Mouse (Mus musculus): ENCODE measurements around the gene Atf6. TPM values are rescaled to one million over a fixed set of nuclear protein-coding genes. Genes with fewer than 3 reads are reported as not detected.

Gene Atf6
- total RNA-seq, 1 experiment = 33.2 TPM

- no peak overlapping the region for H3K4me3 ChIP-seq (ENCODE audit: insufficient read depth in 1 of 2, low read depth in 1 of 2, low read length in 2 of 2, poor library complexity in 1 of 2, severe bottlenecking in 1 of 2)
- no peak overlapping the region for H3K27ac ChIP-seq (ENCODE audit: insufficient read depth, low read depth, low read length, poor library complexity, severe bottlenecking)
- in situ Hi-C loops (cut with MboI; ENCODE audit: low sequenced_read_pairs in 2 of 2, unreplicated experiment in 2 of 2) = no loop called here
- no peaks in the 10 kb centered on the region for H3K9me3 ChIP-seq (ENCODE audit: control insufficient read depth, insufficient read depth, low read depth, low read length)
- no peak for TF ChIP-seq CHD2 (IDR thresholded peaks at IDR 0.05; ENCODE audit: low read depth, low read length)
- no peak for TF ChIP-seq MAFK (IDR thresholded peaks at IDR 0.05; ENCODE audit: insufficient read depth, low read depth, low read length)
- TF ChIP-seq ZC3H11A (IDR thresholded peaks at IDR 0.05; ENCODE audit: borderline replicate concordance, low read depth, low read length) = no peak
- TF ChIP-seq HCFC1 (IDR thresholded peaks at IDR 0.05; ENCODE audit: borderline replicate concordance, insufficient read depth, low read length) = no peak
- no peak for TF ChIP-seq ZNF384 (IDR thresholded peaks at IDR 0.05; ENCODE audit: low read depth, low read length)
- H3K4me1 ChIP-seq (ENCODE audit: control insufficient read depth in 2 of 2, insufficient read depth in 2 of 2, low read length in 2 of 2, poor library complexity in 1 of 2) = no peaks in the 10 kb centered on the region
- H3K36me3 ChIP-seq (ENCODE audit: control insufficient read depth, insufficient read depth, low read length, poor library complexity, severe bottlenecking) = peaks cover 1% of the 10 kb centered on the region; the same call in 1 of the 2 replicates
- H3K9ac ChIP-seq (ENCODE audit: insufficient read depth, low read depth, low read length, poor library complexity, severe bottlenecking) = no peak overlapping the region
- no peak for DNase-seq (ENCODE audit: low read depth, low spot score)
These were observed 135.5 kb downstream of the Atf6 start for GRCm38 (mm10) chr1:170731865-170732595.

DNA sequence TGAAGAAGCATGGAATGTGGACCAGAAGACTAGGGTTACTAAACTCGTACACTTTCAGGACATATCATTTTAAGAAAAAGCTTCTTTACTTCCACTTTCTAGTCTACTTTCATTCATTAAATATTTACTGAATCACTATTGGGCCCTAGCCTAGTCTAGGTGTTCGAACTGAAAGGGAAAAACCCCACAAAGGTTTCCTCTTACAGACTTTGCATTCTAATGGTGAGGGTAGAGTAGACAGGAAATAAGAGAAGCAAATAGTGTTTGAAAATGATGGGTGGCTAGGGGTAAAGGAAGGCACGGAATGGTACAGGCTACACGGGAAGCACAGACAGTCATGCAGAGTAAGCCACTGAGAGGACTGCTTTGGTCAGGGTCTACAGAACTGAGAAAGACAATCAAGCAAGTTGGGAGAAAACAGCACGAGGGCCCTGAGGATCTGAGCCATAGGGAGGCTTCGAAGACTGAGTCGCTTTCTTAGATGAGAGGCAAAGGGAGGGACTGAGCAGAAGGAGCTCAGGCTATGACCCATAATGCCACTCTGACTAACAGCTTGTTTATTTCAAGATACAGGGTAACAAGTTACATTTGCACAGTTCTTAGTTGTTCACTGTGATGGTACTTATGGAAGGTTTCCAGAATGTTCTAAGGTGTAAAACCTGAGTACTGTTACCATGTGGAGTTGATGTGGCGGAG is 138.2 kb downstream of the Atf6 start:
- Histone ChIP-seq H3K27ac (ENCODE audit: insufficient read depth, low read depth, low read length, poor library complexity, severe bottlenecking) (no peak overlapping the region), H3K9me3 (ENCODE audit: control insufficient read depth, insufficient read depth, low read depth, low read length) (no peaks in the 10 kb centered on the region), H3K4me3 (ENCODE audit: insufficient read depth in 1 of 2, low read depth in 1 of 2, low read length in 2 of 2, poor library complexity in 1 of 2, severe bottlenecking in 1 of 2) (no peak overlapping the region), H3K36me3 (ENCODE audit: control insufficient read depth, insufficient read depth, low read length, poor library complexity, severe bottlenecking) (peaks cover 1% of the 10 kb centered on the region; the same call in 1 of the 2 replicates), H3K9ac (ENCODE audit: insufficient read depth, low read depth, low read length, poor library complexity, severe bottlenecking) (no peak overlapping the region), H3K4me1 (ENCODE audit: control insufficient read depth in 2 of 2, insufficient read depth in 2 of 2, low read length in 2 of 2, poor library complexity in 1 of 2) (no peaks in the 10 kb centered on the region)
- TF ChIP-seq CHD2 (IDR thresholded peaks at IDR 0.05; ENCODE audit: low read depth, low read length) = no peak
- TF ChIP-seq HCFC1 (IDR thresholded peaks at IDR 0.05; ENCODE audit: borderline replicate concordance, insufficient read depth, low read length) = no peak
- no peak for TF ChIP-seq ZC3H11A (IDR thresholded peaks at IDR 0.05; ENCODE audit: borderline replicate concordance, low read depth, low read length)
- no peak for TF ChIP-seq MAFK (IDR thresholded peaks at IDR 0.05; ENCODE audit: insufficient read depth, low read depth, low read length)
- TF ChIP-seq ZNF384 (IDR thresholded peaks at IDR 0.05; ENCODE audit: low read depth, low read length) = no peak
- DNase-seq (ENCODE audit: low read depth, low spot score) = no peak
- in situ Hi-C loops (cut with MboI; ENCODE audit: low sequenced_read_pairs in 2 of 2, unreplicated experiment in 2 of 2) = no loop called here

GRCm38 (mm10) chr1:170728524-170728923 is 139.0 kb downstream of the Atf6 start:
- Histone ChIP-seq H3K36me3 (ENCODE audit: control insufficient read depth, insufficient read depth, low read length, poor library complexity, severe bottlenecking) (peaks cover 1% of the 10 kb centered on the region; the same call in 1 of the 2 replicates), H3K27ac (ENCODE audit: insufficient read depth, low read depth, low read length, poor library complexity, severe bottlenecking) (no peak overlapping the region), H3K9me3 (ENCODE audit: control insufficient read depth, insufficient read depth, low read depth, low read length) (no peaks in the 10 kb centered on the region), H3K4me1 (ENCODE audit: control insufficient read depth in 2 of 2, insufficient read depth in 2 of 2, low read length in 2 of 2, poor library complexity in 1 of 2) (no peaks in the 10 kb centered on the region), H3K9ac (ENCODE audit: insufficient read depth, low read depth, low read length, poor library complexity, severe bottlenecking) (no peak overlapping the region), H3K4me3 (ENCODE audit: insufficient read depth in 1 of 2, low read depth in 1 of 2, low read length in 2 of 2, poor library complexity in 1 of 2, severe bottlenecking in 1 of 2) (no peak overlapping the region)
- no peak for DNase-seq (ENCODE audit: low read depth, low spot score)
- TF ChIP-seq ZC3H11A (IDR thresholded peaks at IDR 0.05; ENCODE audit: borderline replicate concordance, low read depth, low read length) (no peak), HCFC1 (IDR thresholded peaks at IDR 0.05; ENCODE audit: borderline replicate concordance, insufficient read depth, low read length) (no peak), CHD2 (IDR thresholded peaks at IDR 0.05; ENCODE audit: low read depth, low read length) (no peak), ZNF384 (IDR thresholded peaks at IDR 0.05; ENCODE audit: low read depth, low read length) (no peak), MAFK (IDR thresholded peaks at IDR 0.05; ENCODE audit: insufficient read depth, low read depth, low read length) (no peak)
- in situ Hi-C loops (cut with MboI; ENCODE audit: low sequenced_read_pairs in 2 of 2, unreplicated experiment in 2 of 2) = no loop called here

DNA sequence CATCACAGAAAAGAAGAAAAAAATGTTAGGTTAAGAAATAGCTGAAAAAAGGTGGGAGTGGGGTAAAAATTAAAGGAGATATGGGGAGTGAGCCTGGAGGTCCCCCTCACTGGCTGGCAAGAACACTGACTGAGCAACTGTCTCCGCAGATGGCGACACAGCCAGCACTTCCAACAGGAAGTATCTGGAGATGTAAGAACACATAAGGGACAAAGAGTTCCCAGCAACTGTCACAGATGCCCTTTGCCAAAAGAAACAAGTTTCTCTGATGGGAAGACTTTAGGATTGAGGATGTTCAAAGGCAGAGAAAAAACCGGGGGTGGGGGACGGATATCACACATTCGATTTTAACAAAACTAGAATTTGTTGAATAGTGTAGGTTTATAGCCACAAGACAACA is 146.0 kb downstream of the Atf6 start:
- Histone ChIP-seq H3K27ac (ENCODE audit: insufficient read depth, low read depth, low read length, poor library complexity, severe bottlenecking) (no peak overlapping the region), H3K9me3 (ENCODE audit: control insufficient read depth, insufficient read depth, low read depth, low read length) (no peaks in the 10 kb centered on the region), H3K4me3 (ENCODE audit: insufficient read depth in 1 of 2, low read depth in 1 of 2, low read length in 2 of 2, poor library complexity in 1 of 2, severe bottlenecking in 1 of 2) (no peak overlapping the region), H3K9ac (ENCODE audit: insufficient read depth, low read depth, low read length, poor library complexity, severe bottlenecking) (no peak overlapping the region), H3K4me1 (ENCODE audit: control insufficient read depth in 2 of 2, insufficient read depth in 2 of 2, low read length in 2 of 2, poor library complexity in 1 of 2) (no peaks in the 10 kb centered on the region), H3K36me3 (ENCODE audit: control insufficient read depth, insufficient read depth, low read length, poor library complexity, severe bottlenecking) (no peaks in the 10 kb centered on the region)
- in situ Hi-C loops (cut with MboI; ENCODE audit: low sequenced_read_pairs in 2 of 2, unreplicated experiment in 2 of 2) = no loop called here
- no peak for TF ChIP-seq HCFC1 (IDR thresholded peaks at IDR 0.05; ENCODE audit: borderline replicate concordance, insufficient read depth, low read length)
- TF ChIP-seq ZC3H11A (IDR thresholded peaks at IDR 0.05; ENCODE audit: borderline replicate concordance, low read depth, low read length) = no peak
- TF ChIP-seq CHD2 (IDR thresholded peaks at IDR 0.05; ENCODE audit: low read depth, low read length) = no peak
- no peak for TF ChIP-seq MAFK (IDR thresholded peaks at IDR 0.05; ENCODE audit: insufficient read depth, low read depth, low read length)
- TF ChIP-seq ZNF384 (IDR thresholded peaks at IDR 0.05; ENCODE audit: low read depth, low read length) = no peak
- DNase-seq (ENCODE audit: low read depth, low spot score) = no peak
